Mouse (Mus musculus) midbrain, postnatal 0 days (tissue): ENCODE measurements at regions not wholly inside any gene's neighbourhood (a gene's known extent, or its start where the extent isn't known, plus 50 kb on each side); places are given as distances from the start of the nearest gene placed in this dataset.
A peak's percentile ranks its signal among the peaks of the same experiment; 100 is the strongest.

Experiments used
- ATAC-seq: fragments of 200-750 bp; cut with Nextera tagmentation; 2 replicates; pipeline ENCODE4 v1.8.0; 2017; ENCODE audit warnings: moderate number of reproducible peaks, mild to moderate bottlenecking, moderate TSS enrichment, moderate library complexity; ENCODE audit not compliant: low FRiP score
- DNase-seq: peaks from one replicate; pipeline ENCODE4 v3.0.0-alpha.2; 2015; ENCODE audit warnings: low spot score
- H3K27ac ChIP-seq: fragments of 300-500 bp; sonication (generic); 2 replicates; pipeline ENCODE4 v1.5.1; 2014; ENCODE audit warnings: low read depth, mild to moderate bottlenecking, low read length, mixed read lengths
- H3K27me3 ChIP-seq: fragments of 300-500 bp; sonication (generic); 2 replicates; pipeline ENCODE4 v1.6.1; 2014; ENCODE audit warnings: low read length, control low read depth, mixed read lengths; ENCODE audit not compliant: insufficient read depth
- H3K36me3 ChIP-seq: fragments of 300-500 bp; sonication (generic); 2 replicates; pipeline ENCODE4 v1.6.1; 2014; ENCODE audit warnings: low read length, control low read depth, mixed read lengths; ENCODE audit not compliant: insufficient read depth
- H3K4me1 ChIP-seq: fragments of 300-500 bp; sonication (generic); 2 replicates; pipeline ENCODE4 v1.6.1; 2014; ENCODE audit warnings: mild to moderate bottlenecking, control low read depth, antibody characterized with exemption, low read length, mixed read lengths; ENCODE audit not compliant: insufficient read depth
- H3K4me2 ChIP-seq: fragments of 300-500 bp; sonication (generic); 2 replicates; pipeline ENCODE4 v1.6.1; 2014; ENCODE audit warnings: low read depth, mild to moderate bottlenecking, low read length, mixed read lengths; ENCODE audit not compliant: poor library complexity, severe bottlenecking
- H3K4me3 ChIP-seq: fragments of 300-500 bp; sonication (generic); 2 replicates; pipeline ENCODE4 v1.5.1; 2014; ENCODE audit warnings: low read depth, mild to moderate bottlenecking, low read length, moderate library complexity
- H3K9ac ChIP-seq: fragments of 300-500 bp; sonication (generic); replicated peaks from 2 replicates; pipeline ENCODE4 v1.6.1; 2014; ENCODE audit warnings: mild to moderate bottlenecking, low read length, moderate library complexity, mixed read lengths; ENCODE audit not compliant: poor library complexity, severe bottlenecking
- H3K9me3 ChIP-seq: fragments of 300-500 bp; sonication (generic); 2 replicates; pipeline ENCODE4 v1.6.1; 2016; ENCODE audit warnings: low read length, control low read depth
- CTCF ChIP-seq: IDR thresholded peaks from 2 replicates; pipeline ENCODE4 v1.5.1; 2016; ENCODE audit warnings: antibody characterized with exemption, mild to moderate bottlenecking
- WGBS: fragments of 180-500 bp; shearing (Covaris S2); extraction: QIAGEN DNeasy Blood & Tissue Kit; methylation state at CpG from one replicate; pipeline ENCODE4 v1.1.7; 2014; 5-methylcytosine and 5-hydroxymethylcytosine counted together

GRCm38 (mm10) chr4:131041210-131041609, 97.0 kb downstream of the Matn1 start:
- H3K9me3 ChIP-seq, result no peaks in the 10 kb centered on the region
- H3K27ac ChIP-seq, result no peak overlapping the region
- 89% methylated on average over 2 of the region's 2 CpGs for WGBS
- peaks cover 8% of the 10 kb centered on the region for H3K4me1 ChIP-seq
- no peaks in the 10 kb centered on the region for H3K36me3 ChIP-seq
- ATAC-seq (no peak), DNase-seq (no peak)
- H3K4me2 ChIP-seq, result no peak overlapping the region
- no peak overlapping the region for H3K4me3 ChIP-seq
- no peak for TF ChIP-seq CTCF
- H3K27me3 ChIP-seq, result no peaks in the 10 kb centered on the region
- no peak overlapping the region for H3K9ac ChIP-seq

DNA sequence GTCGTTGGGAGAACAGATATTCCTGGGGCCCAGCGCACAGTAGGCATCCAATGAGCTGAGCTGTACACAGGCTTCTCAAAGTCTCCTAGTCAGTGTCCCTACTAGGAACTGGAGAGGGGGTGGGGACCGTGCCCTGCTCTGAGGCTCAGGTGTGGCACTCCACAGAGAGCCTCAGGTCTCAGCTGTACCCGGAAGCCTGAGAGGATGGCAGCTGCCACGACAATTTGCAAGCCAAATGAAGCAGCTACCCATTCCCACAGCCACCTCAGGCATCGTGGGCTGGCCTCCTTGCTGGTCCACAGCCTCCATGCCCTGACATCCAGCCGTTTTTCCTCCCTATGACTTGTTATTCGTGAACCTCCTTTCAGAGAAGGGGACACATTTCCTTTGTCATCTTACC, 101.9 kb downstream of the Matn1 start:
- ATAC-seq (no peak), DNase-seq (no peak)
- 32% methylated on average over 8 of the region's 8 CpGs for WGBS
- TF ChIP-seq CTCF, result no peak
- H3K4me1 ChIP-seq, result no peaks in the 10 kb centered on the region
- no peak overlapping the region for H3K27ac ChIP-seq
- no peaks in the 10 kb centered on the region for H3K27me3 ChIP-seq
- H3K9me3 ChIP-seq, result no peaks in the 10 kb centered on the region
- 0 out of 2 replicates have a peak overlapping the region, but pooled peaks have one; percentile 19 for H3K9ac ChIP-seq
- no peaks in the 10 kb centered on the region for H3K36me3 ChIP-seq
- no peak overlapping the region for H3K4me2 ChIP-seq
- H3K4me3 ChIP-seq, result no peak overlapping the region

DNA sequence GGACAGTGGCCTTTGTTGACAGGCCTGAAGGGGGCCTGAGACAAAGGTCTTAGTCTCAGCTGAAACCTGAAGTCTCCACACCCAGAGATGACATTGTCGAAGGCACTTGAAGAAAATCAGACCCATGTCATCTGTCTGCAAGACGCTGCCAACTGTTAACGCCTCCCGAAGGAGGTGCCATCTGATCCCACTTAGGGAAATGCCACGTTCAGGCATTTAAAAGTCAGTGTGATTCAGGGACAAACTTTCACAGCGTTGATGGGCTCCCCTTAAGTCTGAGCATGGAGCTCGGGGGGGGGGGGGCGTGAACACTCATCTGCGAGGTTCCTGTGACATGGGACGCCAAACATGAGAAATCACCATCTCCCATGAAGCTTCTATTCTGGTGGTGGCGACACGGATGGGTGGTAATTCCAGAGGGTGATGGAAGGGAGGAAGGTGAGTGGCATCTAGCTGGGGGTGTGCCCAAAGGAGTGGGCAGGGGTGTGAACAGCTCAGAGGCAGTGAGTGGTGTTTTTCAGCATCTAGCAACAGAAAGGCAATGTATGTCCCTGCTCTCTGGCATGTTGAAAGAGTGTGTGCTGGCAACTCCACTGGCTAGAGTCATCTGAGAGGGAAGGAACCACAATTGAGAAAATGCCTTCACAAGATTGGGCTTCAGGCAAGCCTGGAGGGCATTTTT, 102.9 kb downstream of the Matn1 start:
- no peaks in the 10 kb centered on the region for H3K27me3 ChIP-seq
- no peak overlapping the region for H3K9ac ChIP-seq
- DNase-seq (no peak), ATAC-seq (no peak)
- WGBS, result 71% methylated on average over 12 of the region's 12 CpGs
- H3K4me1 ChIP-seq, result no peaks in the 10 kb centered on the region
- H3K36me3 ChIP-seq, result no peaks in the 10 kb centered on the region
- no peak overlapping the region for H3K27ac ChIP-seq
- no peak overlapping the region for H3K4me3 ChIP-seq
- no peak overlapping the region for H3K4me2 ChIP-seq
- H3K9me3 ChIP-seq, result no peaks in the 10 kb centered on the region
- no peak for TF ChIP-seq CTCF

DNA sequence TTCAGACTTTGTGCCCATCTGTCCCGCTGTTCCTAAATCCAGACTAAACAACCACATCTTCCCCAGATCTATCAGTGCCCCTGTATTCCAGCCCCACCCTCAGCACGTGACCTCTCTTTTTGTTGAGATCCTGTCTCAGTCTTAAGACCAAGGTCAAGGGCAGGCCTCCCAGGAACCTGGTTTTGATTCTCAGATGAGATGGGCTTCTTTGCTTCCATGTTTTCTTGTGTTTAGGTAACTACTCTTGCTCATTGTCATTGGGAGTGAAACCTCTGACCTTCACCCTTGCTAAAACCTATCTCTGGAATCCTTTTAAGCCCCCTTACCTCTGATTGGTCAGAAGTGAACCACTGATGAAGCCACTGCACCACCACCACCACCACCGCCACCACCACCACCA, 112.1 kb downstream of the Matn1 start:
- Histone ChIP-seq H3K9me3 (peaks cover 3% of the 10 kb centered on the region; the same call in 1 of the 2 replicates), H3K36me3 (no peaks in the 10 kb centered on the region), H3K4me3 (no peak overlapping the region), H3K27me3 (no peaks in the 10 kb centered on the region), H3K4me2 (no peak overlapping the region), H3K4me1 (no peaks in the 10 kb centered on the region), H3K27ac (no peak overlapping the region), H3K9ac (no peak overlapping the region)
- DNase-seq (no peak), ATAC-seq (no peak)
- no peak for TF ChIP-seq CTCF
- WGBS, result 88% methylated on average over 3 of the region's 3 CpGs

- no peak overlapping the region for H3K4me2 ChIP-seq
- ATAC-seq (no peak), DNase-seq (no peak)
- H3K9me3 ChIP-seq, result no peaks in the 10 kb centered on the region
- no peak for TF ChIP-seq CTCF
- no peak overlapping the region for H3K4me3 ChIP-seq
- H3K27me3 ChIP-seq, result no peaks in the 10 kb centered on the region
- H3K9ac ChIP-seq, result no peak overlapping the region
- H3K36me3 ChIP-seq, result no peaks in the 10 kb centered on the region
- H3K4me1 ChIP-seq, result no peaks in the 10 kb centered on the region
- no peak overlapping the region for H3K27ac ChIP-seq
- WGBS, result 53% methylated on average over 7 of the region's 7 CpGs
These were observed 115.4 kb downstream of the Matn1 start for GRCm38 (mm10) chr4:131059572-131059971.

DNA sequence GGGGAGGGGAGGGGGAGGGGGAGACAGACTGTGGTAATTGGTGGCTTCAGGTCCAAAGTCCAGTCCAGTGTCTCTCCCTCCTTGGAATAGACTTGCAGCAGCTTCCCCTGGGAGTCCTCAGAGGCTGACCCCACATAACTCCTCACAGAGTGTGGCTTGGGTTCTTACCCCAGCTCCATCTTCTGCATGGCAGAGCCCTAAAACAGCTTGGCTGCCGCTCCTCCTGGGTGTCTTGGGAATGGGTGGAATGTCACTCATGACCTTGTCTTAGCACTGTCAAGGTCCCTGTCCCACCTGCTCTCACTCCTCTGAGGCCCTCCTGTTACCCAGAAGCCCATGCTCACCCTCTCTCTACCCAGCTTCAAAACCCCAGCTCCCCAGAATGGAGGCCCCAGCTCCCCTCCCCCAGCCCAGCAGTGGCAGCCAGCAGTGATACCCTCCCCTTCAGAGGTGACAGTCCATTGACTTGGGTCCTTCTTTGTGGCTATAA, 116.1 kb downstream of the Matn1 start:
- Histone ChIP-seq H3K27me3 (no peaks in the 10 kb centered on the region), H3K9ac (no peak overlapping the region), H3K36me3 (no peaks in the 10 kb centered on the region), H3K4me1 (no peaks in the 10 kb centered on the region), H3K9me3 (no peaks in the 10 kb centered on the region), H3K4me2 (no peak overlapping the region), H3K27ac (no peak overlapping the region), H3K4me3 (no peak overlapping the region)
- WGBS, result 36% methylated on average over 1 of the region's 1 CpGs
- ATAC-seq, result no peak
- no peak for DNase-seq
- TF ChIP-seq CTCF, result no peak
